Mouse (Mus musculus): Measurements from ENCODE around the gene Ppp1r21. TPM values are rescaled to one million over a fixed set of nuclear protein-coding genes. Genes with fewer than 3 reads are reported as not detected.

The Ppp1r21 gene
- 40.6 TPM for polyA plus RNA-seq (2021)

- POLR2A ChIA-PET = interaction anchor here (0.5 kb wide), 1 partner anchor 508 kb away, joined by 5 read pairs; no protein-coding TSS in a partner anchor
- ATAC-seq (peak; percentile 98), DNase-seq (ENCODE audit: low read depth, low spot score) (peak; percentile 55)
- CTCF ChIA-PET = interaction anchor here (1.2 to 2.1 kb wide), 2 partner anchors 29 to 118 kb away, joined by 3 to 8 read pairs; no protein-coding TSS in a partner anchor
- no peaks in the 10 kb centered on the region for H3K27me3 ChIP-seq
- TF ChIP-seq CTCF (IDR thresholded peaks at IDR 0.05) = no peak
- in situ Hi-C loops (cut with MboI; ENCODE audit: low pct_unique_long_range_greater_than_20kb) = loop anchor here (5.0 kb wide), 1 partner anchor 108 kb away; no protein-coding TSS in a partner anchor
These were observed at the start of gene Ppp1r21 for GRCm38 (mm10) chr17:88529519-88530235. Gene Ppp1r21 (plus strand): TSS chr17:88530118.

GRCm38 (mm10) chr17:88480369-88480768 is 49.5 kb upstream of the Ppp1r21 start:
- no peak for TF ChIP-seq CTCF (IDR thresholded peaks at IDR 0.05)
- ChIA-PET CTCF (no interaction called here), POLR2A (no interaction called here)
- H3K27me3 ChIP-seq = no peaks in the 10 kb centered on the region
- ATAC-seq (no peak), DNase-seq (ENCODE audit: low read depth, low spot score) (no peak)
- in situ Hi-C loops (cut with MboI; ENCODE audit: low pct_unique_long_range_greater_than_20kb) = no loop called here

- no peak for DNase-seq (ENCODE audit: low read depth, low spot score)
- ChIA-PET CTCF (no interaction called here), POLR2A (no interaction called here)
- ATAC-seq = no peak
- TF ChIP-seq CTCF (IDR thresholded peaks at IDR 0.05) = no peak
- H3K27me3 ChIP-seq = no peaks in the 10 kb centered on the region
- in situ Hi-C loops (cut with MboI; ENCODE audit: low pct_unique_long_range_greater_than_20kb) = no loop called here
These were observed 48.9 kb upstream of the Ppp1r21 start for GRCm38 (mm10) chr17:88481062-88481461.

- CTCF ChIA-PET = no interaction called here
- no peak for DNase-seq (ENCODE audit: low read depth, low spot score)
- no peaks in the 10 kb centered on the region for H3K27me3 ChIP-seq
- POLR2A ChIA-PET = no interaction called here
- no peak for ATAC-seq
- TF ChIP-seq CTCF (IDR thresholded peaks at IDR 0.05) = no peak
- in situ Hi-C loops (cut with MboI; ENCODE audit: low pct_unique_long_range_greater_than_20kb) = no loop called here
These were observed 48.3 kb upstream of the Ppp1r21 start for GRCm38 (mm10) chr17:88481587-88481986.

- POLR2A ChIA-PET = no interaction called here
- TF ChIP-seq CTCF (IDR thresholded peaks at IDR 0.05) = no peak
- CTCF ChIA-PET = interaction anchor here (1.3 to 2.6 kb wide), 4 partner anchors 9 to 45 kb away, joined by 3 to 9 read pairs (median 4); no protein-coding TSS in a partner anchor
- DNase-seq (ENCODE audit: low read depth, low spot score) (no peak), ATAC-seq (no peak)
- H3K27me3 ChIP-seq = no peaks in the 10 kb centered on the region
- in situ Hi-C loops (cut with MboI; ENCODE audit: low pct_unique_long_range_greater_than_20kb) = no loop called here
These were observed 45.4 kb upstream of the Ppp1r21 start for GRCm38 (mm10) chr17:88484539-88484938.

- in situ Hi-C loops (cut with MboI; ENCODE audit: low pct_unique_long_range_greater_than_20kb) = no loop called here
- no peak for TF ChIP-seq CTCF (IDR thresholded peaks at IDR 0.05)
- CTCF ChIA-PET = interaction anchor here (1.3 to 2.6 kb wide), 3 partner anchors 9 to 46 kb away, joined by 4 to 9 read pairs (median 5); no protein-coding TSS in a partner anchor
- H3K27me3 ChIP-seq = no peaks in the 10 kb centered on the region
- DNase-seq (ENCODE audit: low read depth, low spot score) = no peak
- POLR2A ChIA-PET = no interaction called here
- no peak for ATAC-seq
These were observed 45.0 kb upstream of the Ppp1r21 start for GRCm38 (mm10) chr17:88484951-88485350.

GRCm38 (mm10) chr17:88490546-88490945 is 39.4 kb upstream of the Ppp1r21 start:
- no peak for TF ChIP-seq CTCF (IDR thresholded peaks at IDR 0.05)
- ATAC-seq = no peak
- DNase-seq (ENCODE audit: low read depth, low spot score) = no peak
- H3K27me3 ChIP-seq = no peaks in the 10 kb centered on the region
- in situ Hi-C loops (cut with MboI; ENCODE audit: low pct_unique_long_range_greater_than_20kb) = no loop called here
- POLR2A ChIA-PET = no interaction called here
- CTCF ChIA-PET = interaction anchor here (1.3 kb wide), 1 partner anchor 28 kb away, joined by 4 read pairs; no protein-coding TSS in a partner anchor

GRCm38 (mm10) chr17:88491366-88492106 is 38.4 kb upstream of the Ppp1r21 start:
- TF ChIP-seq CTCF (IDR thresholded peaks at IDR 0.05) = peak; percentile 38
- no peaks in the 10 kb centered on the region for H3K27me3 ChIP-seq
- DNase-seq (ENCODE audit: low read depth, low spot score) = no peak
- ChIA-PET POLR2A (no interaction called here), CTCF (interaction anchor here (1.1 kb wide), 1 partner anchor 13 kb away, joined by 3 read pairs; no protein-coding TSS in a partner anchor)
- no peak for ATAC-seq
- in situ Hi-C loops (cut with MboI; ENCODE audit: low pct_unique_long_range_greater_than_20kb) = no loop called here

- in situ Hi-C loops (cut with MboI; ENCODE audit: low pct_unique_long_range_greater_than_20kb) = no loop called here
- CTCF ChIA-PET = interaction anchor here (1.1 kb wide), 1 partner anchor 14 kb away, joined by 3 read pairs; no protein-coding TSS in a partner anchor
- DNase-seq (ENCODE audit: low read depth, low spot score) (no peak), ATAC-seq (no peak)
- POLR2A ChIA-PET = no interaction called here
- no peak for TF ChIP-seq CTCF (IDR thresholded peaks at IDR 0.05)
- no peaks in the 10 kb centered on the region for H3K27me3 ChIP-seq
These were observed 37.8 kb upstream of the Ppp1r21 start for GRCm38 (mm10) chr17:88492107-88492460.

GRCm38 (mm10) chr17:88493551-88493950 is 36.4 kb upstream of the Ppp1r21 start:
- CTCF ChIA-PET = interaction anchor here (2.3 kb wide), 1 partner anchor 10 kb away, joined by 9 read pairs; no protein-coding TSS in a partner anchor
- POLR2A ChIA-PET = no interaction called here
- ATAC-seq = no peak
- TF ChIP-seq CTCF (IDR thresholded peaks at IDR 0.05) = no peak
- in situ Hi-C loops (cut with MboI; ENCODE audit: low pct_unique_long_range_greater_than_20kb) = no loop called here
- DNase-seq (ENCODE audit: low read depth, low spot score) = no peak
- no peaks in the 10 kb centered on the region for H3K27me3 ChIP-seq
